Mouse (Mus musculus) kidney, postnatal 0 days (tissue): Measurements from ENCODE around the gene A730061H03Rik. TPM values are rescaled to one million over a fixed set of nuclear protein-coding genes. Genes with fewer than 3 reads are reported as not detected.

Source experiments
- ATAC-seq: fragments of 200-750 bp; cut with Nextera tagmentation; replicated peaks from 2 replicates; pipeline ENCODE4 v1.8.0; 2017; ENCODE audit warnings: low read depth, moderate number of reproducible peaks, moderate TSS enrichment, moderate library complexity; ENCODE audit not compliant: low FRiP score
- DNase-seq: peaks from one replicate; pipeline ENCODE4 v3.0.0-alpha.2; 2016; ENCODE audit warnings: low spot score
- H3K27ac ChIP-seq: fragments of 300-500 bp; sonication (generic); 2 replicates; pipeline ENCODE4 v1.5.1; 2014; ENCODE audit warnings: mild to moderate bottlenecking
- H3K27me3 ChIP-seq: fragments of 300-500 bp; sonication (generic); 2 replicates; pipeline ENCODE4 v1.6.1; 2014; ENCODE audit warnings: low read length, mixed read lengths; ENCODE audit not compliant: insufficient read depth
- H3K36me3 ChIP-seq: fragments of 300-500 bp; sonication (generic); 2 replicates; pipeline ENCODE4 v1.6.1; 2014; ENCODE audit warnings: low read length, mixed read lengths; ENCODE audit not compliant: insufficient read depth
- H3K4me1 ChIP-seq: fragments of 300-500 bp; sonication (generic); replicated peaks from 2 replicates; pipeline ENCODE4 v1.6.1; 2014; ENCODE audit warnings: antibody characterized with exemption, low read length, mixed read lengths; ENCODE audit not compliant: insufficient read depth
- H3K4me2 ChIP-seq: fragments of 300-500 bp; sonication (generic); 2 replicates; pipeline ENCODE4 v1.6.1; 2014; ENCODE audit warnings: mild to moderate bottlenecking, low read length, moderate library complexity, mixed read lengths
- H3K4me3 ChIP-seq: fragments of 300-500 bp; sonication (generic); replicated peaks from 2 replicates; pipeline ENCODE4 v1.5.1; 2014; ENCODE audit warnings: low read depth, low read length
- H3K9ac ChIP-seq: fragments of 300-500 bp; sonication (generic); 2 replicates; pipeline ENCODE4 v1.6.1; 2014; ENCODE audit warnings: low read depth, low read length
- H3K9me3 ChIP-seq: fragments of 300-500 bp; sonication (generic); replicated peaks from 2 replicates; pipeline ENCODE4 v1.6.1; 2016; ENCODE audit warnings: low read length, inconsistent platforms, mixed read lengths
- CTCF ChIP-seq: IDR thresholded peaks from 2 replicates; pipeline ENCODE4 v1.5.1; 2016; ENCODE audit warnings: antibody characterized with exemption, low read depth, mild to moderate bottlenecking, moderate library complexity
- WGBS: fragments of 180-500 bp; shearing (Covaris S2); extraction: QIAGEN DNeasy Blood & Tissue Kit; methylation state at CpG from one replicate; pipeline ENCODE4 v1.1.7; 2014; 5-methylcytosine and 5-hydroxymethylcytosine counted together
- polyA plus RNA-seq: library from polyadenylated mRNA; unstranded; fragments of >200 nt; fragmentation: Nextera tagmentation; extraction: Ambion mirVana; gene quantifications from 2 replicates; pipeline ENCODE4 v1.2.1, GENCODE M21; 2015

The A730061H03Rik gene
- polyA plus RNA-seq, 1 experiment from 2014 or later, result 1.7 TPM

- H3K4me3 ChIP-seq, result peak within 1 kb of the TSS; percentile 47
- no peaks in the 10 kb centered on the region for H3K27me3 ChIP-seq
- 73% methylated on average over 7 of the region's 7 CpGs for WGBS
- H3K36me3 ChIP-seq, result peaks cover 54% of the 10 kb centered on the region
- H3K4me1 ChIP-seq, result peaks cover 13% of the 10 kb centered on the region
- ATAC-seq (no peak), DNase-seq (no peak)
- H3K9me3 ChIP-seq, result no peaks in the 10 kb centered on the region
- peak within 1 kb of the TSS; percentile 60 for H3K9ac ChIP-seq
- H3K4me2 ChIP-seq, result peak within 1 kb of the TSS; percentile 71
- peak within 1 kb of the TSS; percentile 87 for H3K27ac ChIP-seq
- no peak for TF ChIP-seq CTCF
Observed at GRCm38 (mm10) chr14:55603271-55603632, 43.0 kb upstream of the A730061H03Rik start, which contains the start of gene Irf9. Gene Irf9 (plus strand): TSS chr14:55603571.

- 89% methylated on average over 21 of the region's 21 CpGs for WGBS
- H3K27ac ChIP-seq, result no peak overlapping the region
- no peaks in the 10 kb centered on the region for H3K27me3 ChIP-seq
- H3K4me2 ChIP-seq, result no peak overlapping the region
- H3K4me3 ChIP-seq, result no peak overlapping the region
- H3K4me1 ChIP-seq, result peaks cover 7% of the 10 kb centered on the region
- no peak overlapping the region for H3K9ac ChIP-seq
- H3K36me3 ChIP-seq, result peaks cover 74% of the 10 kb centered on the region
- H3K9me3 ChIP-seq, result no peaks in the 10 kb centered on the region
- no peak for TF ChIP-seq CTCF
- DNase-seq, result no peak
- no peak for ATAC-seq
Observed at GRCm38 (mm10) chr14:55598521-55599390, 38.5 kb upstream of the A730061H03Rik start.

DNA sequence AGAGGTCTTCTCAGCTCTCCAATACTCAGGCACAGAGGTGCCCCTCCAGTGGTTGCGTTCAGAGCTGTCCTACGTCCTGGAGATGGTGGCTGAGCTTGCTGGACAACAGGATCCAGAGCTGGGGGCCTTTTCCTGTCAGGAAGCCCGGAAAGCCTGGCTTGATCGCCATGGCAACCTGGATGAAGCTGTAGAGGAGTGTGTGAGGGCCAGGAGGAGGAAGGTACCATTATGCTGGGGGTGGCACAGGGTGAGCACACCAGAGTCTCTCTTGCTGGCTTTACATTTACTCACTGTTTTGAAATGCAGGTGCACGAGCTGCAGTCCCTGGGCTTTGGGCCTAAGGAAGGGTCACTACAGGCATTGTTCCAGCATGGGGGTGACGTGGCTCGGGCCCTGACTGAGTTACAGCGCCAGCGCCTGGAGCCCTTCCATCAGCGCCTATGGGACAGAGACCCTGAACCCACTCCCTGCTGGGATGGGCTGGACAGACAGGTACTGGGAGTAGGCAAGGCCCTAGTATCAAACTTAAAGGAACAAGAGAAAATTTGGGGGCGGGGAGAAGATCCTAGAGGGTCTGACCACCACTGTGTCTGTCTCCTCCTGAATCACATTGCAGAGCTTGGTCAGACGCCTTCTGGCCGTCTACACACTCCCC lies 36.0 kb upstream of the A730061H03Rik start:
- no peaks in the 10 kb centered on the region for H3K9me3 ChIP-seq

GRCm38 (mm10) chr14:55592226-55592625 lies 32.0 kb upstream of the A730061H03Rik start:
- Histone ChIP-seq H3K36me3 (peaks cover 33% of the 10 kb centered on the region), H3K27ac (peak overlapping the region; percentile 99), H3K4me3 (peak overlapping the region; percentile 94), H3K9me3 (no peaks in the 10 kb centered on the region), H3K4me2 (peak overlapping the region; percentile 96), H3K27me3 (no peaks in the 10 kb centered on the region), H3K4me1 (peaks cover 15% of the 10 kb centered on the region; the same call in 1 of the 2 replicates), H3K9ac (peak overlapping the region; percentile 92)
- 4% methylated on average over 16 of the region's 16 CpGs for WGBS
- peak; percentile 15 for DNase-seq
- TF ChIP-seq CTCF, result no peak
- no peak for ATAC-seq

More for the DNA sequence above, 36.0 kb upstream of the A730061H03Rik start:
- Histone ChIP-seq H3K27ac (no peak overlapping the region), H3K36me3 (peaks cover 61% of the 10 kb centered on the region), H3K4me3 (no peak overlapping the region), H3K4me2 (no peak overlapping the region), H3K4me1 (peaks cover 15% of the 10 kb centered on the region; the same call in 1 of the 2 replicates), H3K9ac (no peak overlapping the region), H3K27me3 (no peaks in the 10 kb centered on the region)
- WGBS, result 81% methylated on average over 13 of the region's 13 CpGs
- DNase-seq, result peak; percentile 30
- no peak for ATAC-seq
- TF ChIP-seq CTCF, result no peak

DNA sequence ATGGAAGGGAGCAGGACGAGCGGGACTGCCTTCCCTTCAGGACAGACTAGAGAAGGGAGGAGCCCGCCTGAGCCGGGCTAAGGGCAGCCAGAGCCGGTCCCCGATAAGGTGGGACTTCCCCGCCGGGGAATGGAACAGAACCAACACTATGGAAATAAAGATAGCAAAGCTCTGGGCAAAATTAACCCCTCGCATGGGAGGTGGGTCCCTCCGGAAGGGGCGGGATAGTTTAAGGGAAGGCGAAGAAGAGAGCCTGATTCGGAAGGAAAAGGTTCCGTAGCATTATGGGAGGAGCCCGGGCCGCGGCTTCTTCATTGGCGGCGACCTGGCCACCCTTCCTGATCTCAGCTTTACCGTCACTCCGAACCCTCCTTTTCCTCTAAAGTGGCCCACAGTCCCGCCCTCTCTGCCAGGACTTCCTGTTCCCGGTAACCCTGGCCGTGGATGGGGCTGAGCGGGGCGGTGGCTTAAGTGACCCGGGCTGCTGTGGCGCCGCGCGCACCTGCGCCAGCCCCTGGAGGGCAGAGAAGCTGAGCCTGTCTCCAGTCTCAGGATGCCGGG lies 31.2 kb upstream of the A730061H03Rik start, which contains the start of gene Rnf31:
Gene Rnf31, plus strand, starts transcription at position 378 of the 561 bp plus-strand sequence.
- Histone ChIP-seq H3K4me3 (peak within 1 kb of the TSS; percentile 94), H3K9ac (peak within 1 kb of the TSS; percentile 92), H3K9me3 (no peaks in the 10 kb centered on the region), H3K36me3 (peaks cover 28% of the 10 kb centered on the region), H3K4me1 (peaks cover 15% of the 10 kb centered on the region; the same call in 1 of the 2 replicates), H3K27me3 (no peaks in the 10 kb centered on the region), H3K4me2 (peak within 1 kb of the TSS; percentile 96), H3K27ac (peak within 1 kb of the TSS; percentile 99)
- ATAC-seq (peak; percentile 91), DNase-seq (peak; percentile 99)
- WGBS, result under 1% methylated on average over 33 of the region's 33 CpGs
- no peak for TF ChIP-seq CTCF

- peak; percentile 100 for DNase-seq
- peaks cover 22% of the 10 kb centered on the region for H3K36me3 ChIP-seq
- peak; percentile 94 for ATAC-seq
- H3K4me3 ChIP-seq, result peak within 1 kb of the TSS; percentile 94
- peak within 1 kb of the TSS; percentile 96 for H3K4me2 ChIP-seq
- no peaks in the 10 kb centered on the region for H3K9me3 ChIP-seq
- no peaks in the 10 kb centered on the region for H3K27me3 ChIP-seq
- peak within 1 kb of the TSS; percentile 99 for H3K27ac ChIP-seq
- H3K4me1 ChIP-seq, result peaks cover 15% of the 10 kb centered on the region; the same call in 1 of the 2 replicates
- peak within 1 kb of the TSS; percentile 92 for H3K9ac ChIP-seq
- WGBS, result under 1% methylated on average over 22 of the region's 22 CpGs
- 0 out of 2 replicates have a peak, but pooled peaks have one; percentile 26 for TF ChIP-seq CTCF
Observed at GRCm38 (mm10) chr14:55590748-55591330, 30.6 kb upstream of the A730061H03Rik start, which contains the start of gene Psme2. Gene Psme2 (minus strand): TSS chr14:55591113.
